Mouse (Mus musculus) hindbrain, embryonic 10.5 days (tissue): ENCODE measurements around the gene Cacna2d3. TPM values are rescaled to one million over a fixed set of nuclear protein-coding genes. Genes with fewer than 3 reads are reported as not detected.
A peak's percentile ranks its signal among the peaks of the same experiment; 100 is the strongest.

Source experiments
- DNase-seq: peaks from one replicate; pipeline ENCODE4 v3.0.0-alpha.2; 2017; ENCODE audit warnings: low spot score
- H3K27ac ChIP-seq: fragments of 300-500 bp; sonication (generic); 2 replicates; pipeline ENCODE4 v1.5.1; 2016; ENCODE audit warnings: mild to moderate bottlenecking, moderate library complexity
- H3K27me3 ChIP-seq: fragments of 300-500 bp; sonication (generic); 2 replicates; pipeline ENCODE4 v1.6.1; 2016; ENCODE audit warnings: mild to moderate bottlenecking; ENCODE audit not compliant: poor library complexity, insufficient read depth, severe bottlenecking
- H3K36me3 ChIP-seq: fragments of 300-500 bp; sonication (generic); 2 replicates; pipeline ENCODE4 v1.6.1; 2016; ENCODE audit warnings: mild to moderate bottlenecking, moderate library complexity
- H3K4me1 ChIP-seq: fragments of 300-500 bp; sonication (generic); replicated peaks from 2 replicates; pipeline ENCODE4 v1.6.1; 2016; ENCODE audit warnings: mild to moderate bottlenecking
- H3K4me3 ChIP-seq: fragments of 300-500 bp; sonication (generic); 2 replicates; pipeline ENCODE4 v1.5.1; 2016; ENCODE audit warnings: mild to moderate bottlenecking, moderate library complexity
- H3K9me3 ChIP-seq: fragments of 300-500 bp; sonication (generic); 2 replicates; pipeline ENCODE4 v1.6.1; 2016; ENCODE audit warnings: mild to moderate bottlenecking, moderate library complexity
- WGBS: fragments of 180-500 bp; shearing (Covaris S2); methylation state at CpG from one replicate; pipeline ENCODE4 v1.1.7; 2016; 5-methylcytosine and 5-hydroxymethylcytosine counted together
- polyA plus RNA-seq: library from polyadenylated mRNA; unstranded; fragments of >200 nt; fragmentation: Nextera tagmentation; extraction: Ambion mirVana; gene quantifications from 2 replicates; pipeline ENCODE4 v1.2.1, GENCODE M21; 2016

Gene Cacna2d3
- polyA plus RNA-seq, 1 experiment from 2014 or later = 12.6 TPM

DNA sequence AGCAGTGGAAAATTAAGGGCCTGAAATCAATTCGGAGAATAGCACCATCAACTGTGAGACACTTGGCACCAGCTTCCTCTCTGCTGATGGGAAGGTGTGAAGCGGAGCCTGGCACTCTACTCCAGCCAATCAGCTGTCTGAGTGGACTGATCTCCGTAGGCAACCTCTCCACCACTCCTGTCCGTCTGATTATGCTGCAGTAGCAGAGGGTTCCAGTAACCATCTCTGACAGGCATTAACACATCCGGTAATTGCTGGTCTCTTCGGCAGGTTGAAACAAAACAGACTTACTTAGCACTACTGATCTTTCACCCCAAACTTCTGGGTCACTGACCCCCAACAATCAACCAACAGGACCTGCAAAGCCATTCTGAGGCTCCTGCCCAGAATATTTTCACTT is 112.9 kb downstream of the Cacna2d3 start:
- Histone ChIP-seq H3K4me3 (no peak overlapping the region), H3K27ac (no peak overlapping the region), H3K27me3 (0 out of 2 replicates have a peak, but pooled peaks cover 6% of the 10 kb centered on the region), H3K36me3 (no peaks in the 10 kb centered on the region), H3K9me3 (no peaks in the 10 kb centered on the region), H3K4me1 (peaks cover 6% of the 10 kb centered on the region)
- DNase-seq = no peak
- WGBS = 72% methylated on average over 6 of the region's 6 CpGs

DNA sequence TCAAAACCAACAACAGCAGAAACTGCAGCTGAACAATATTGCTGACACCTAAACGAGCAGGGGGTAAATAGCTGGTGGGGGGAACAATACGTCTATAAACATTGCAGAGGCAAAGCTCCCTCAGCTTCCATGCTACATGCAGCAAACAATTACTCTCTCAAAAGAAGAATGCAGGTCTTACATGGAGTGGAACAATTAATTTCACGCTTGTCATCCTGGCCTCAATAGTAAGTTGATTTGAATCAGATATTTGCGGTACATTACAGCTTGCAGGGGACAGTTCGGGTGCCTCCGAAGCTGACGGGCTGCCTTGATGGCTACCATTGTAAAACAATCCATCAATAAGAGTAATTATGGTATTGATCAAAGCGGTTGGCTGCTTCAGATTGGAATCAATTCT is 122.2 kb downstream of the Cacna2d3 start:
- H3K27me3 ChIP-seq = peaks cover 41% of the 10 kb centered on the region
- no peaks in the 10 kb centered on the region for H3K36me3 ChIP-seq
- no peak overlapping the region for H3K4me3 ChIP-seq
- H3K9me3 ChIP-seq = peaks cover 12% of the 10 kb centered on the region
- 39% methylated on average over 8 of the region's 8 CpGs for WGBS
- no peak overlapping the region for H3K27ac ChIP-seq
- DNase-seq = peak; percentile 11
- H3K4me1 ChIP-seq = peaks cover 8% of the 10 kb centered on the region

GRCm38 (mm10) chr14:29592896-29593295 is 128.8 kb downstream of the Cacna2d3 start:
- peaks cover 8% of the 10 kb centered on the region for H3K27me3 ChIP-seq
- no peak overlapping the region for H3K4me3 ChIP-seq
- 86% methylated on average over 4 of the region's 4 CpGs for WGBS
- H3K27ac ChIP-seq = no peak overlapping the region
- peaks cover 6% of the 10 kb centered on the region; the same call in 1 of the 2 replicates for H3K9me3 ChIP-seq
- DNase-seq = no peak
- no peaks in the 10 kb centered on the region for H3K4me1 ChIP-seq
- H3K36me3 ChIP-seq = no peaks in the 10 kb centered on the region

DNA sequence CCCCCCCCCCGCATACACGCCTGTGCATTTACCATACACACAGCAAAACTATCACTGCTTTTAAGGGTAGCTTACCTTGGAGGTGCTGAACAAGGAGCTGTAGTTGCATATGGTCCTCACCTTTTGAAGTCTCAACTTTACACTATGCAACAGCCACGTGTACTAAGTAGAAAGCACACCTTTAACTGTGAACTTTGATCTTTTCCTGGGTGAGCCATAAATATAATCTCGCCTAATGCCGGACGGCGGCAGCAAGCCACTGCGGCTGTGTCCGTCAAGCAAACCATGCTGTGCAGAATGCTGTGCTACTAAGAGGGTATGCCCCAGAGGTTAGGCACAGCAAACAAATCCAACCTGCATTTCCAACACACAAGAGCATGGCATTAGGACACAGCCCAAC is 132.0 kb downstream of the Cacna2d3 start:
- Histone ChIP-seq H3K36me3 (no peaks in the 10 kb centered on the region), H3K4me3 (no peak overlapping the region), H3K9me3 (no peaks in the 10 kb centered on the region), H3K4me1 (no peaks in the 10 kb centered on the region), H3K27me3 (peaks cover 5% of the 10 kb centered on the region; the same call in 1 of the 2 replicates), H3K27ac (no peak overlapping the region)
- 88% methylated on average over 9 of the region's 9 CpGs for WGBS
- no peak for DNase-seq

GRCm38 (mm10) chr14:29581961-29582360 is 139.7 kb downstream of the Cacna2d3 start:
- no peak for DNase-seq
- Histone ChIP-seq H3K4me3 (no peak overlapping the region), H3K36me3 (no peaks in the 10 kb centered on the region), H3K27ac (no peak overlapping the region), H3K9me3 (no peaks in the 10 kb centered on the region), H3K27me3 (no peaks in the 10 kb centered on the region), H3K4me1 (no peaks in the 10 kb centered on the region)
- WGBS = 83% methylated on average over 2 of the region's 2 CpGs

GRCm38 (mm10) chr14:29577786-29578185 is 143.9 kb downstream of the Cacna2d3 start:
- H3K36me3 ChIP-seq = no peaks in the 10 kb centered on the region
- H3K27me3 ChIP-seq = no peaks in the 10 kb centered on the region
- no peak overlapping the region for H3K27ac ChIP-seq
- WGBS = 78% methylated on average over 1 of the region's 1 CpGs
- H3K4me1 ChIP-seq = no peaks in the 10 kb centered on the region
- H3K4me3 ChIP-seq = no peak overlapping the region
- H3K9me3 ChIP-seq = no peaks in the 10 kb centered on the region
- DNase-seq = no peak

GRCm38 (mm10) chr14:29575551-29575950 is 146.1 kb downstream of the Cacna2d3 start:
- Histone ChIP-seq H3K27ac (no peak overlapping the region), H3K4me3 (no peak overlapping the region), H3K4me1 (no peaks in the 10 kb centered on the region), H3K9me3 (no peaks in the 10 kb centered on the region), H3K27me3 (no peaks in the 10 kb centered on the region), H3K36me3 (no peaks in the 10 kb centered on the region)
- 74% methylated on average over 5 of the region's 5 CpGs for WGBS
- no peak for DNase-seq

- WGBS = 69% methylated on average over 6 of the region's 6 CpGs
- H3K27me3 ChIP-seq = no peaks in the 10 kb centered on the region
- no peaks in the 10 kb centered on the region for H3K36me3 ChIP-seq
- H3K9me3 ChIP-seq = no peaks in the 10 kb centered on the region
- no peak overlapping the region for H3K4me3 ChIP-seq
- no peak for DNase-seq
- peaks cover 11% of the 10 kb centered on the region for H3K4me1 ChIP-seq
- H3K27ac ChIP-seq = no peak overlapping the region
These were observed 159.0 kb downstream of the Cacna2d3 start for GRCm38 (mm10) chr14:29562704-29563103.

GRCm38 (mm10) chr14:29561122-29561834 is 160.4 kb downstream of the Cacna2d3 start:
- Histone ChIP-seq H3K4me1 (peaks cover 2% of the 10 kb centered on the region; the same call in 1 of the 2 replicates), H3K27me3 (no peaks in the 10 kb centered on the region), H3K4me3 (no peak overlapping the region), H3K9me3 (no peaks in the 10 kb centered on the region), H3K36me3 (no peaks in the 10 kb centered on the region), H3K27ac (no peak overlapping the region)
- DNase-seq = no peak
- WGBS = 83% methylated on average over 11 of the region's 11 CpGs

GRCm38 (mm10) chr14:29558440-29558839 is 163.2 kb downstream of the Cacna2d3 start:
- DNase-seq = no peak
- Histone ChIP-seq H3K27me3 (no peaks in the 10 kb centered on the region), H3K4me1 (no peaks in the 10 kb centered on the region), H3K9me3 (no peaks in the 10 kb centered on the region), H3K27ac (no peak overlapping the region), H3K36me3 (no peaks in the 10 kb centered on the region), H3K4me3 (no peak overlapping the region)
- 95% methylated on average over 8 of the region's 8 CpGs for WGBS

DNA sequence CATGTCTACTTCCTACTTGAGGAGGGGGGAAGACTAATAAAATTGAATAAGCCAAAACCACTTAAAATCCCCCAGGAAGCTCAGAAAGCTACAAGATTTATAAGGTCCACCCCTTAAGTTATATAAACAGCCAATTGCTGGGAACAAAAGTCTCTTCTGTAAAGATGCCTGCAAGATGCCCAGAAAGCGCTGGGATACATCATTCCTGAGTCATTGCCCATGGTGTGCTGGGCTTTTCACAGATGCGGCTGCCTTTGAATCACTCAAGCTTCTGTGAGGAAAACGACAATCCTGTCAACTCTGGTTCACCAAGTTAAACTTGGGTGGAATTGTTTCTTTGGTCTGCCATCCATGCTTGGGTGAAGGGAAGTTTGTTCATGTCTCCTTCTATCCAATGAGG is 165.5 kb downstream of the Cacna2d3 start:
- Histone ChIP-seq H3K9me3 (no peaks in the 10 kb centered on the region), H3K4me1 (no peaks in the 10 kb centered on the region), H3K4me3 (no peak overlapping the region), H3K27ac (no peak overlapping the region), H3K27me3 (no peaks in the 10 kb centered on the region), H3K36me3 (no peaks in the 10 kb centered on the region)
- no peak for DNase-seq
- 88% methylated on average over 3 of the region's 3 CpGs for WGBS

DNA sequence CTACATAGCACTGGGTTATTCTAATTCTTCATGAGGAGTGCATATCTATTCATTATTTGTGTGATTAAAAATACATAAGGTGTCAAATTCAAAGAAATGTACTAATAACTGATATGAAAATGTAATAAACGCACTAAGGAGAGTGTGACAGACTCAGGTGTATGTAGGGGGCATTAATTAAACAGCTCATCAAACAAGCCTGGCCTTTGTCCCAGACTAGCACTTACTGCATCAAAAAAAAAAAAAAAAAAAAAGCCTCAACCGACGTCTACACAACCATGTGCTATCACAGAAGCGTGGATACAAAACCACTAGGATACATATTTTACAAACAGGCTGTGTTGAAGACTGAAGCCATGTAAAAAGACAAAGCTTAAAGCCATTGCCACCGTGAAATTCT is 169.2 kb downstream of the Cacna2d3 start:
- WGBS = 86% methylated on average over 5 of the region's 5 CpGs
- Histone ChIP-seq H3K4me1 (no peaks in the 10 kb centered on the region), H3K36me3 (no peaks in the 10 kb centered on the region), H3K27me3 (no peaks in the 10 kb centered on the region), H3K4me3 (no peak overlapping the region), H3K9me3 (no peaks in the 10 kb centered on the region), H3K27ac (no peak overlapping the region)
- DNase-seq = no peak

DNA sequence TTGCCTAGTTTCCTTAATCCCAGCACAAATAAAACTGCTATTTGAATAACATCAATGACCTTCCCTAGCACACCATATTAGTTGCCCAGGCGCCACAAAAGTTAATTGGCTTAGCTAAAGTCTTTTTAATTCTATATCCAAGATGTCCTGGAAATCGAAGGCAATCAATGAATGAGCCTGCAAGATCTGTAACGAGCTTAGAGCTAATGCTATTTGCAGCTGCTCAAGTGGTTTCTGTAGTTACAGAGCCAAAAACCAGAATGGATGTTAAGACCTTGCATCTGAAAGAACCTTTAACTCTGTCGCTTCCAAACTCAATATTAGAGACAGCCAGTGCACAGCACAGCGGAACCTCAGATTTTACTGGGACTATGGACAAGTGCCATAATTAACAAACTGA is 173.0 kb downstream of the Cacna2d3 start:
- H3K4me3 ChIP-seq = no peak overlapping the region
- no peak for DNase-seq
- H3K36me3 ChIP-seq = no peaks in the 10 kb centered on the region
- H3K27me3 ChIP-seq = no peaks in the 10 kb centered on the region
- H3K9me3 ChIP-seq = no peaks in the 10 kb centered on the region
- 86% methylated on average over 5 of the region's 5 CpGs for WGBS
- no peaks in the 10 kb centered on the region for H3K4me1 ChIP-seq
- no peak overlapping the region for H3K27ac ChIP-seq

DNA sequence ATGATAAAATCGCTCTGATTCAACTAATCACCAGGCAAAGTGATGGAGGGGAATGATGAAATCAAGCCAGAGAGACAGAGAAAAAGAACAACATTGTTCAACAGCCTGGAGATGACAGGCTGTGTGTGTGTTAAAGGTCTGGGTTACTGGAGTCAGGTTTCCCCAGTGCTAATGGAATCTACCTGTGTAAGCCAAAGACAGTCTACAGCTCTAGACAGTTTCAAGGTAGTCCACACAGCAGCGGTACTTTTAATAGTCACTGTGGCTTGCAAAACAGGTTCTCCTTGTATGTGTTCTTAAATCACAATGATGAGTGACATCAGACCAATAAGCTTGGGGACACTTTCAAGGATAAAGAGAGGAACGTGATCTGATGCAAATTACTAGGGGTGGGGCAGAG is 191.1 kb downstream of the Cacna2d3 start:
- H3K9me3 ChIP-seq = no peaks in the 10 kb centered on the region
- H3K36me3 ChIP-seq = no peaks in the 10 kb centered on the region
- H3K27ac ChIP-seq = no peak overlapping the region
- H3K4me3 ChIP-seq = no peak overlapping the region
- WGBS = 84% methylated on average over 3 of the region's 3 CpGs
- H3K4me1 ChIP-seq = peaks cover 8% of the 10 kb centered on the region
- DNase-seq = no peak
- H3K27me3 ChIP-seq = no peaks in the 10 kb centered on the region
